Mouse (Mus musculus) cerebellum, adult 9-11 months (tissue): Measurements from ENCODE around the gene S100a10.

Source experiments
- DNase-seq: peaks from one replicate; pipeline ENCODE4 v3.0.0; 2022

Gene S100a10

DNA sequence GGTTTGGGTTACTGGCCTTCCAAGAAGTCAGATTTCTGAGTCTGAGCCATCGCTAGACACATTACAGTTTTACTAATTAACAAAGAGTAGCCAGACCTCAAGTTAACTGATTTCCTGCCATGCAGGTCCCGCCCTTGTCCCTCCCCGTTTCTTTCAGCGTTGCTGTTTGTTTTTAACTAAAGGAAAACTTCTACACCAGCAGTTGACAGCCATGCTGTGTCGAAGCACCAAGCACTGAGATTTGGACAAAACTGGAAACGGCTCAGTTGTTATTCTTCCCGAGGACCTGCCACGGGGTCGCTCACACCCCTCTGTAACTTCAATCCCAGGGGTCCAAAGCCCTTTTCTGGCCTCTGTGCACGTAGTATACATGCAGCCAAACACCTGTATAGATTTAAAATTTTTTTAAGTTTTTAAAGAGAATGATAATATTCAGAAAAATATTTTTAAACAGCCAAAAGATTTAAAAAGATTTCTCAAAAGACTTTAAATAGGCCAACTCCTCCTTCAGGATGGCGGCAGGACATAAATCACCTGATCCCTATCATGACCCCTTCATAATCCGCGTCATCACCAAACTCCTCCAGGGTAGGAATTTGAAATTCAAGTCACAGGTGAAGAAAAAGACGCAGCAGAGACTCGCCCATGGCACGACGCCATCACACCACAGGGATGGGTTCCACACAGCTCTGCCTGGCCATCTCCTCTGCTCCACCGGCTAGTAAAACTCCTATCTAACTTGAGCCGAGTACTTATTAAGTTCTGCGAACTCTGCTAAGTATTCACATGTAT, 6.9 kb upstream of the S100a10 start:
- no peak for DNase-seq

GRCm38 (mm10) chr3:93548541-93549266, 6.2 kb upstream of the S100a10 start:
- no peak for DNase-seq

DNA sequence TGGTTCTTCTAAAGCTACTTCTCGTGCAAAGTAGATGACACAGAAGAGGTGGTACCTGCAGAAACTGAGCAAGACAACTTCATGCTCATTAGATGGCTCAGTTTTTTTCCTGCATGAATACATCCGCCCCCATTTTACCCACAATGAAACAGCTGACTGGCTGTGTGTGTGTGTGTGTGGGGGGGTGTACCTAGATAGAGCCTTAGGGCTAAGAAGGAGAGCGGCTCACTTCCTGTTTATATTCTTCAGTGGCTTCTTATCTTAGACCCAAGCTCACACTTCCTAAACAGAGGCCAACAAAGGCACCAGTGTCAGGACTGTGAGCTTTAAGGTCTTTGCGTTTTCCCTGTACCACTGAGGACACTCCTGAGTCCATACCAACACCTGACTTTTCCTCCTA, 4.9 kb upstream of the S100a10 start:
- no peak for DNase-seq

GRCm38 (mm10) chr3:93551950-93552901, 2.7 kb upstream of the S100a10 start:
- no peak for DNase-seq

- DNase-seq, result no peak
These were observed 1.6 kb upstream of the S100a10 start for GRCm38 (mm10) chr3:93553311-93553710.

DNA sequence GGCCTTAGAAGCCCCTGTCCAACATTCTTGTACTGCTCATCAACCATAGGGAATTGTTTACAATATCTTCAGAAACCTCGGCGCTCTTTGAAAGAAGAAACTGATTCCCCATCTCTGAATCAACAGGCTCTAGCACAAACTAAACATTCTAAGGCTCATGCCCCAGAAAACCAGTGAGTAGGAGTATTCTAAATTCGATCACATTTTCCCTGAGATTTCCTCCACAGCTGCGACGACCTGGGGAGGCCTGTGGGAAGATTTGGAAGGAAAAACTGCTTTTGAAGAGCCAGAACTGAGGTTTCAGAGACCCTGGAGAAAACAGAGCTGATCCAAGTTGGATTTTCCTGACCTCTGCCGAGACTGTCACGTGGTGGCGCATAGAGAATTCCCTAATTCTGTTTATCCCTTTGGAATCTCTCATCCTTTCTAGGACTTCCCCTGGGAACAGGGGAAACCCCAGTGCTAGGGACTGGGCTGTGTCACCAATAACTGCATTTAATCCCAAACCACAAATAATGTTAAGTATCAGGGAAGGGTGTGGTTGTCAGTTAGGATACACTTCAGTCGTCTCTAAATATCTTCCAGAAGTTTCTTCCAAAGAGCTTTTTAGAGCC, 1.0 kb upstream of the S100a10 start:
- DNase-seq, result no peak

- DNase-seq, result no peak
These were observed 400 bp upstream of the S100a10 start for GRCm38 (mm10) chr3:93554379-93554980.

DNA sequence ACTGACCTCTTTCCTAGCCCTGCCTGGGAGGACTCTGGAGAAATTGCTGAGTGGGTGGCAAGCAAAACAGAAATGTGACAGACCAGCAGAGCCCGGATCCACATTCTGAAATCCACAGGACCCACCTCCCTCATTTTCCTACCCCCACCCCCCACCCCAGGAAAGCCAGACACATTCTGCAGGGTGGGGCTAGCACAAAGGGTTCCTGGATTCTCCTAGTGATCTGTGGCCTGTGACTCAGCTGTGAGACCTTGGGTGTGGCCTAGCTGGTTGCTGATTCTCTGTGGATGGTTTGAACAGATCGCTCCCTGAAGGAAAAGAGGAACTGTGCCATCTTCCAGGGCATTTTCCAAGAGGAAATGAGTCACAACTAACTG, 986 bp downstream of the S100a10 start:
- DNase-seq, result no peak

- DNase-seq, result no peak
These were observed 1.7 kb downstream of the S100a10 start for GRCm38 (mm10) chr3:93556599-93556998.

- DNase-seq, result no peak
These were observed 2.6 kb downstream of the S100a10 start for GRCm38 (mm10) chr3:93557471-93557870.

- DNase-seq, result no peak
These were observed 5.1 kb downstream of the S100a10 start for GRCm38 (mm10) chr3:93559961-93560360.

DNA sequence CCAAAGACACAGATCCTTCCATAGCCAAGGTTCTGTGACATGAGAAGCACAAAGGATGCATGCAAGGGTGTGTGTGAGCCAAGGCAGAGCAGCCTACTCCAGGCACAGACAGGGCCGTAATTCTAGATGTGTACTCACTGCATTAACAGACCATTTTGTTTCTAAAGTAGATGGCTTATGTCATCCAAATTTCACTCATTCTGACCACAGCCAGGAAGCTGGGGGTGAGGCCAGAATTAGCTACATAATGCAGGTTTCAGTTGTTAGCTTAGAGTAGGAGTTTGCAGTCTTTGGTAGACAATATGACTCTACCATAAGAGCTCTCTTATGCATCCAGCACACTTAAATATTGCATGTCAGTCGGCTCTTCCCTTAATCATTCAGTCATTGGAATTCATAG, 7.5 kb downstream of the S100a10 start:
- DNase-seq, result no peak

DNA sequence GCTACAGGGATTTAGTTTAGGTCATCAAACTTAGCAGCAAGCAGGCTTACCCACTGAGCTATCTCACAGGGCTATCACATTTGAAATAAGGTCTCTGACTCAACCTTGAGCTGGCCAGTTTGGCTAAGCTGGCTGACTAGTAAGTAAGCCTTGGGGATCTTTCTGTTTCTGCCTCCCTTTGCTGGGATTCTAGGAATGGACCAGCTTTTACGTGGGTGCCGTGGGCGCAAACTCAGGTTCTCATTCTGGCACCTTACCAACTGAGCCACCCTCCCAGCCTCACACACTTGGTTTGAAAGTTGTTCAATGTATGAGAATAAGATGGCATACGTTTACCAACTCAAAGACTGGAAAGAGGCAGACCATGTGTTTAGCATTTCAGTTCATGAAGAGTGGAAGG, 8.3 kb downstream of the S100a10 start:
- DNase-seq, result no peak

DNA sequence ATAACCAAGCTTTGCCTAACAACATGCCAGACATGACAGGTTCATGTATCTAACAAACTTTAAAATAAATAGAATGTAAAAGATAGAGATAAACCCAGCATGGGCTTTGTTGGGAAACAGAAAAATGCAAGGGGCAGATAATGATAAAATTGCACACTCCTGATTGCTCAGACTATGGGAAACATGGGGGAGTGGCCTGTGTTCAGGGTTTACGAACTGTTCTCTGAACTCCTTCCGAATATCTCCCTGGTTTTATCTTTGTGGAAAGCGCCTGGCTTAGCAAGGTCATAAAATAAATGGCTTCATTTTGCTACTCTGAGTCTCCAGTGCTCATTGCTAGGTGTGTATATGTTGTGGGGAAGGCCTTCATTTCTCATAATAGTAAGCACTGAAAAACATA, 12.0 kb downstream of the S100a10 start:
- DNase-seq, result no peak

- no peak for DNase-seq
These were observed 12.8 kb downstream of the S100a10 start for GRCm38 (mm10) chr3:93567721-93568120.

DNA sequence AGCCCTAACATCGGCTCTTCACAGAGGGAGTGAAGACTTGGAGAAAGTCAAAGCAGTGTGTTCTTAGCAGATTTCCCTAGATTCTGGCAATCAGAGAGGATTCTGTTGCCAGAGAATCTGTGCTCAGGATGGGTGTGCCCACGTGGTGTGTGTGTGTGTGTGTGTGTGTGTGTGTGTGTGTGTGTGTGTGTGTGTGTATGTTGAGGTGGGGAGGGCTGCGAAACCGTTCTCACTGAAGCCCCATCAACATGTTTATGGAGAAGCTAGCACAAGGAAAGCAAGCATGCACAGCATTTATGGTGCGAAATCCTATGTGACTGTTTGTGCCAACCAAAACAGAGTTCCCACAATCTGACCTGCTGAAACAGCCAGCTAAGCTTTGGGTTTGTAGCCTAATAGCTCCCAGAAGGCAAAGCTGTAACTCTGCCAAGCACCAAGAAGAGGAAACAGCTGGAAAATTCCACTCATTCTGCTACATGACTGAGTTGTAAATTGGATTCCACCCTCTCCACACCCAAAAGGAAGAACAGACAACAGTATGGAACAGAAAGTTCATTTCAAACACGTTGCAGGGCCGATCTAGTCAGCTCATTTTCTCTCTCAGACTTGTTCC, 13.7 kb downstream of the S100a10 start:
- no peak for DNase-seq

- no peak for DNase-seq
These were observed 14.2 kb downstream of the S100a10 start for GRCm38 (mm10) chr3:93569046-93569445.

DNA sequence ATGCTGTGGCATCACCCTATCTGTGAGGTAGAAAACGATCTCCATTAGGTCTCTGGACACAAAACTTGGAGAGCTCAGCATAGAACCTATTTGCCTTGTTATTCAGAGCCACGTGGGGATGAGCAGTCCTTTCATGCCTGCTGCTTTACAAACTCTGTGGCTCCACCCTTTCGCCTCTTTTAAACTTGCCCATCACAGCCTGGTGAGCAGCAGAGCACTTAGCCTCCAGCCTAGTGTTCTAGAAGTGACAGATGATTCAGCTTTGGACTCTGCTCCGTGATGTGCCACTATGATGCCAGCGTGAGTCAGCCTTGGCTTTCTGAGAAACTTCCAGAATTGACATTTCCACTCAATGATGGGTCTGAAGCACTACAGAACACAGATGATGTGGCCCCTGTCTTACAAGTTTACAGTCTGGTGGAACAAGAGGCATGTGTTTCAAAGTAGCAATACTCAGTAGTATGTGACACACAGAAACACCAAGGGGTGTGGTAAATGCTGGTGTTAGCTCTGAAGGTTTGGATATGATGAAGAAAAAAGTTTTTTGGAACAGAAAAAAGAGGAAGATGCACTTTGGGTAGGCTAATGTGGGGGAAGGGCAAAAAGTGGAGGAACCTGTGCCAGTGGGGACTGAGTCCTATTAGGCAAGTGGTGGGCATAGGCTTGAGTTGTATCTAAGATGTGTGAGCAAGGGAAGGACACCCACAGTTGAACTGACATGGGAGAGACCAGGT, 17.3 kb downstream of the S100a10 start:
- DNase-seq, result no peak

- DNase-seq, result no peak
These were observed 24.6 kb downstream of the S100a10 start for GRCm38 (mm10) chr3:93579317-93580038.

GRCm38 (mm10) chr3:93580039-93580403, 25.1 kb downstream of the S100a10 start:
- DNase-seq, result no peak

- no peak for DNase-seq
These were observed 26.1 kb downstream of the S100a10 start for GRCm38 (mm10) chr3:93580946-93581345.
